Mouse (Mus musculus) ES-CJ7 (cell line): ENCODE data around the gene Clhc1.

Experiments used
- DNase-seq: peaks from one replicate; pipeline ENCODE4 v3.0.0; 2011; ENCODE audit warnings: low read depth, low spot score

Gene Clhc1

GRCm38 (mm10) chr11:29560990-29561389, 13.2 kb downstream of the Clhc1 start:
- DNase-seq, result no peak

- no peak for DNase-seq
Observed at GRCm38 (mm10) chr11:29563406-29563805, 15.7 kb downstream of the Clhc1 start.

DNA sequence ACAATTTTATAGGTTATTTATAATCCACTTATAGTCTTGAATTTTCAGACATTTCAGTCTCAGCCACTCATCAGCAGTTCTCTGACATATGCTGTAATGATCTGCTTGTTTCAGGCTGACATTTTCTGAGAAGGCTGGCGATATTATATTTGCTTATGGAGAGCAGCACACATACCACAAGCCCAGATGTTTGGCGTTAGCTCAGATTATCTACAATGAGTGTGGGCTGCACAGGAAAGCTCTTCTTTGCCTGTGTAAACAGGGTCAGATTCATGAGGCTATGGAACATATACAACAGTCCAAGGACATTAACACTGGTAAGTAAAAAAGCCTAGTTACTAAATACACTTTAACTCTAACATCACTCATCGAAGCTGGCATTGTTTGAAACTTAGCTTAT, 23.8 kb downstream of the Clhc1 start:
- DNase-seq, result no peak

DNA sequence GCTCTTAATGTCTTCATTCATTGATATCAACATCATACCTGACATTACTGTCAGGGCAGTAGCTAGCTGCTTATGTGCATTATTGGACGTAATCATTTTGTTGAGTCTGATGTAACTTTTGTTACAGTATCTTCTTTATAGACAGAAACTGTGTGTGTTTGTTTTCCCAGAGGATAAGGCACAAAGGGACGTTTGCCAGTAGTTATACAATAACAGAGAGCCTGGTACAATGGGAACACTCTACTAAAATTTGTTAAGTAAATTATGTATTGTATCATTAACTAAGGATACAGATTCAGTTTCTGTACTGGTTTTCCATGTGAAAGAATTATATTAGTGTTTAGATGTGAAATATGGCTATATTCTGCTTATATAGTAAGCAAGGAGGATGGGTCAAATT, 24.9 kb downstream of the Clhc1 start:
- DNase-seq, result no peak

GRCm38 (mm10) chr11:29579610-29580009, 31.9 kb downstream of the Clhc1 start:
- no peak for DNase-seq

DNA sequence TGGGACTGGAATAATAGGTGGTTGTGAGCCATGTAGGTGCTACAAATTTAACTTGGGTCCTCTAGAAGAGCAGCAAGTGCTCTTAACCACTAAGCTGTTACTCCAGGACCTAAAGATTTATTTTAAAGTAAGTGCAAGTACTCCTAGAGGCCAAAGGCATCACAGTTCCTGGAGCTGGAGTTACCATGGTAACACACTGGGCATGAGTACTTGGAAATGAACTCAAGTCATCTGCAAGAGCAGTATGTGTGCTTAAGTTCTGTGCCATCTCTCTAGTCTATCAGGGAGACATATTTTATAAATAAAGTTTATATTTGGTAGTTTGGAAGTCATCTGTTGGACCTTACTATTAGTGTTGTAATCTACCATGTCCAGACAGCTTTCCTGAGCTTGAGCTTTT, 47.5 kb downstream of the Clhc1 start:
- peak; percentile 33 for DNase-seq

- DNase-seq, result peak; percentile 97
Observed at GRCm38 (mm10) chr11:29597159-29597558, 49.4 kb downstream of the Clhc1 start.

- DNase-seq, result no peak
Observed at GRCm38 (mm10) chr11:29599000-29599399, 51.2 kb downstream of the Clhc1 start.

DNA sequence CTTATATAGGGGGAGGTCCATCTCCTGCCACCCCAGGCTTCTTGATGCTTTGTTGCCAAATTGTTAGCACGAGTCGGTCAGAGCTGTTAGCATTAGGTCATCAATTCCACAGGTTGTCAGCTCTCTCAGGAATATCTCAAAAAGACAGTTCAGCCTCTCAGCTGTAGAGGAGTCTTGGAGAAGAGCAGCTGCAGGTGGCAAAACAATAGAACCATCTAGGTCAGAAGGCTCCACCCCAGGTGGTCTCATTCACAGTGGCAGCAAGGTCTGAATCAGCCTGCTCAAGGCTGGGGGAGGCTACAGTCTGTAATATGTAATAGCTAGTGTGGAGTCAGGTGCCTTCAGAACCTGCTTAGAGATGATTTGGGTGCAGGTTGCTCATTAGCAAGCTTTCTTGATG, 55.8 kb downstream of the Clhc1 start:
- DNase-seq, result peak; percentile 87

DNA sequence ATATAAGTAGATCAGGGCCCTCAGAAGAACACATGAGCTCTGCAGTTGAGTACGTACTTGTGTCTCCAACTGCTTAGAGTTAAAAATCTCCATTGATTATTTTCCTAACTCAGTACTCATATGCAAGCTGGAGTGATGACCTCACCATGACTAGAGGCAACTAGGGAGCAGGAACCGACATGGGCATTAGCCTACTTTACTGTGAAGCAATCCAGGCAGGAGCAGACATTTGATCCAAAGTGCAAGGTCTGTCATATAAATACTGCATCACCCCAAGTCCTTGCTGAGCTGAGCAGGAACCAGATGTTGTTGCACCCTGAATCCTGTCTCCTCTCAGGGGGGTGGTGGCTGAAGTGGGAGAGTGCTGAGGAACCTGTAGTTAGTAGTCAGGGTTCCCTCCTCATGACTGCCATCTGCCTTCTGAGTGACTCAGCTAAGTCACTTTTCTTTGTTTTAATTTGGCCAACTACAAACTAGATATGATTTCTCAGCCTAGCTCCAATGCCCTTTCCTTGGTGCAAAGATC, 59.8 kb downstream of the Clhc1 start:
- no peak for DNase-seq

- peak; percentile 55 for DNase-seq
Observed at GRCm38 (mm10) chr11:29609756-29610468, 62.2 kb downstream of the Clhc1 start.

DNA sequence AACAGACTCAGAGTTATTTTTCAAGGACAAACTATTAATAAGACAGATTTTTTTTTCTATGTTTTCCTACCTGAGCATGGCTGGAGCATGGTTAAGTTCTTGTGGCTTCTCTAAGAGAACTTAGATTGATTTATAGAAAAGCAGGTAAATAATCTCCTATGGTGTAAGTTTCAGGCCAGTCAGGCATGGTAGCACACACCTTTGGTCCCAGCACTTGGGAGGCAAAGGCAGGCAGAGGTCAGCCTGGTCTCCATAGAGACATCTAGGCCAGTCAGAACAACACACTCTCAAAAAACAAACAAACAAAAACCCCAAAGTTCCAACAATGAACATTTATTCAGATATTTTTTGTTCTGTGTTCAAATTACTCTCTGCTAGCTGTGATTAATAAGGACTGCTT, 64.3 kb downstream of the Clhc1 start:
- DNase-seq, result no peak

DNA sequence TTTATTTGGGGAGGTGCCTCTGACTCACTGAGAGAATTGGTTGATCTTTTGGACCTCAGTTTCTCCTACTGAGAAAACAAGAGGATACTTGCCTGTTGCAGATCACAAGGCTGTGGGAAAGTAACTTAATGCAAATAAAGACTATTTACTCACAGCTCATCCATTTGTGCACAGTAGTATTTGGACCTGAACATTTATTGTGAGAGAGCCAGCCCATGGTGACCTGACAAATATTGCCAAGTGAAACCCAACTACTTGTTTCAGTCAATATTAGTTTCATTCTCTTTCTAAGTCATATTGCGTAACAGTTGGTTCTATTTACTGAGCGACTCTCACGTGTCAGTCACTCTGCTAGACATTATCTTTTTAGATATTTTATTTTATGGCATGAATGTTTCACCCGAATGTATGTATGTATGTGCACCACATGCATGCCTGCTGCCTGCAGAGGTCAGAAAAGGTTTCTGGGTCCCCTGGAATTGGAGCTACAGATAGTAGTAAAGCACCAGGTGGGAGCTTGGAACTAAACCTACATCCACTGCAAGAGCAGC, 65.5 kb downstream of the Clhc1 start:
- no peak for DNase-seq

DNA sequence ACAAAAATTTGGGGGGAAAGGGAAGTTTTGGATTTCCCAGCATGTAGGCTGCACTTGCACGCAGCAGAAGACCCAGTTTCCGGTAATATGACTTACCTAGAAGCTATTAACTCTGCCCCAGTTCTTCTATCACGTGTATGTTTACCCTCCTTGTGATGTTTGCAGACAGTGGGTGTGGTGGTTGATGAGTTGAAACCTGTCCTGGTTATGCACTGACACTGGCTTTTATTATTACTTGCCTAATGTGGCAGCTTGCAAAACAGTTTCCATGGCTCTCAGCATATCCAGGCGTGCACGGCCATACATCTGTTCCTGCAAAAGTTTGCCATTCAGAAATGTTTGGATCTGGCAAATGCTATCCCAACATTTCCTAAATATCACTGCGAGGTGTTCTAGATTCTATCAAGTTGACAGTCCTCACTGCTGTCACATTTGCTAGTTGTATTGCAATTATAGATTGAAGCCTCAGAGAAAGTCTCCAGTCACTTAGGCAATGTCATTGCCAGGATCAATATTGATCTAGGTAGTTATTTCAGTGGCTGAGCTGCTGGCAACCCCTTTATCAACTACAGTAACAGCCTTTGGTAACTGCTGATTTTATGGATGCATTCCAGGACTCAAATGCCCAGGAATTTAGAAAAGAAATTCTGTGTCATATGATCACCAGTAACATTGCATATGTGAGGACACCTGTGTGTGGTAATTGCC, 66.6 kb downstream of the Clhc1 start:
- DNase-seq, result no peak

DNA sequence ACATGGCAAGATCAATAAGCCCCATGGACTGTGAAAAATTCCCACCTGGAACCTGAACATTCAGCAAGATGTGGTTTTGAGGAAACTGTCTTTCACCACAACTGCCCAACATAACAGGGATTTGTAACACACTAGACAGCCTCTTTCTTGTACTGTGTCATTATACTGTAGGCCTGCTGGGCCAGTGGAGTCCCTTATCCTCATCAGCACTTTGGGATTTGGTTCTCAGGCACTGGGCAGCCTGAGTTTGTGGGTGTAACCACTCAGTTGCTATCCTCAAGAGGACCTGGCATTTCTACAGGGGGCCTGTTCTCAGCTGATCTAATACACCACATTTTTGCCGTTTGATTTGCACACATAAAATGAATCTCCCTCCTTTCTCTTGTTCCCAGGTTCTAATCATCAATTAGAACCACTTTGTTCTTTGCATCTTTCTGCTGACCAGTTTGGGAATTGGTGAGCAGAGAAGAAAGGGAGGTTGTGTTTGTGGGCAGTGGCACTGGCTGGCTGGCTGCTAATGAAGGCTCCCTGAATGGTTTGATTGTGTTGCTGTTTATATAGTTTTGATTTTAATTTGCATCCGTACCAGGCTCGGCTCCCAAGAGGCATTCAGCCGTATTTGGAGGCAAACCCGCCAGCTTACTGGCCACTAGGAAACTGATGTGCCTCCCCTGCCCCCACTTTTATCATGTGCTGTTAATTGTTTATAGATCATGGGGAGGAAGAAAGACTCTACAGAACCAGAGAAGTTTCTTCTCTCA, 74.5 kb downstream of the Clhc1 start:
- DNase-seq, result no peak

- DNase-seq, result no peak
Observed at GRCm38 (mm10) chr11:29623327-29623726, 75.6 kb downstream of the Clhc1 start.

GRCm38 (mm10) chr11:29626541-29626940, 78.8 kb downstream of the Clhc1 start:
- no peak for DNase-seq

DNA sequence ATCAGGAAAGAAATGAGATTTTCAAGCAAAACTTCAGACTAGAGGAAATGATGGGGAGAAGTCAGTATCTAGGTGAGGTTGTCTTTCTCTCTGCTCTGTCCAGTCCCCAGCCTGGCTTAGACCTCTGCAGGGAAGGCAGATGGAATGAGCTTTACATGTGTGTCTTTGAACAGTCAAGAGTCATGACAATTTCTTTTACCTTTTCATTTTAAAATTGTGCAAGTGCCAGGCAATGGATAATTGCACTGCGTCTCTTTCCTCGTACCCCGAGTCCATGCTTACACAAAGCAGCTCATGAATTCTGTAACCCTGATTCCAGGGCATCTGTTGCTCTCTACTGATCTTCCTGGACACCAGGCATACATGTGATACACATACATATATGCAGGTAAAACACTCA, 80.0 kb downstream of the Clhc1 start:
- DNase-seq, result no peak
